Mouse (Mus musculus) 3134 (cell line): ENCODE measurements at regions not wholly inside any gene's neighbourhood (a gene's known extent, or its start where the extent isn't known, plus 50 kb on each side); places are given as distances from the start of the nearest gene placed in this dataset.
A peak's percentile ranks its signal among the peaks of the same experiment; 100 is the strongest.

Experiments
- DNase-seq: peaks from one replicate; pipeline ENCODE4 v3.0.0-alpha.2; 2011; ENCODE audit warnings: low spot score; ENCODE audit not compliant: insufficient read length; ENCODE audit errors: extremely low read depth

- no peak for DNase-seq
Observed at GRCm38 (mm10) chr6:31995977-31996376, 54.1 kb upstream of the 1700012A03Rik start.

GRCm38 (mm10) chr6:31995249-31995648 lies 54.8 kb upstream of the 1700012A03Rik start:
- DNase-seq, result no peak

DNA sequence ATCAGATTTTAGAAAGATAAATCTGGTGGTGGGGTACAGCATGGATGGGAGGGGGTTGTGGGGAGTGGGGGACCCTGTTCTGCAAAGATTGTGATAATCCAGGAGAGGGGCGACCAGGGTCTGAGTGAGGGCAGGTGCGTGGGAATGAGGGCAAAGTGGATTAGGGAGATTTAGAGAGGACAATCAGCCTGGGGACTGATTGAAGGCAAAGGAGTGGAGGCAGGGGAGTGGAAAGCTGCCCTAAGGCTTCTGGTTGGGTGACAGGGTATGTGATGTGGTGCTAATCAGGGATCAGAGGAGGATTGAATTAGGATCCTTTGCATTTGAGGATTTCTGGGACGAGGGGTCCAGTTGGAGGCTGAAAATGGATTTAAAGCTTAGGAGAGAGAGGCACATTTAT lies 64.3 kb upstream of the 1700012A03Rik start:
- no peak for DNase-seq

GRCm38 (mm10) chr6:31976705-31977104 lies 73.3 kb upstream of the 1700012A03Rik start:
- DNase-seq, result no peak

DNA sequence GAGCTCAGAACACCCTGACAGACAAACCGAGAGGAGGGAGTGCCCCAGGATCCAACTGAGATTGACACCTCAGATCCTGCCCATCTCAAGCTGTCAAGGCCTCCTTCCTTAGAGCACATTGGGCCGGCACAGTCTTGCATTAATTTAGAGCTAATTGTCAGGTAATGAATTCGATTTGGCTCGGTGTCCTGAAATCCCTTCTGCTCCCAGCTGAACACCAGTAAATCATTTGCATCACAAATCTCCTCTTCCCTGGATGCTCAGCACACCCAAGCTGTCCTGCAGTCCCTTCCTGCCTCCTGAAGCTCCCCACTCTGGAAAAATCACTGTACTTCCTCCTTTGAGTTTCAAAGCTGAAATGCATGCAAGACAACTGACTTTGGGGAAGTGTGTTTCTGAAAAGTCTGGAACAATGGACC lies 102.0 kb upstream of the 1700012A03Rik start:
- DNase-seq, result no peak

DNA sequence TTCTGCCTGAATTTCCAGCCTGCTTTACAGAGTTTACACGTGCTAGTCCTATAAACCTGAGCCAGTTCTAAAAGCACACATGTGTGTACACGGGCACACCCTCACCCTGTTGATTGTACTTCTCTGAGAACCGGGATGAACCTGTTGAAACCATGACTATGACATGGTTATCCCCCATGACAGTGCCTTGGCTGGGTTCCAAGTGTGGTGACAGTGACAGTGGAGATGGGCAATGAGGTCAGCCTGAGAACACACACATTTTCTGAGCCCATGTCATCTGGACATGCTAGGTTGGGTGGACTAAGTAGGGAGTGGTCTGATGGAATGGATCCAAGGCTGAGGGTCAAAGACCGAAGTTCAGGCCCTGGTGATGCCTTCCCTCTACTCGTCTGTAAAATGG lies 103.5 kb upstream of the 1700012A03Rik start:
- DNase-seq, result no peak

DNA sequence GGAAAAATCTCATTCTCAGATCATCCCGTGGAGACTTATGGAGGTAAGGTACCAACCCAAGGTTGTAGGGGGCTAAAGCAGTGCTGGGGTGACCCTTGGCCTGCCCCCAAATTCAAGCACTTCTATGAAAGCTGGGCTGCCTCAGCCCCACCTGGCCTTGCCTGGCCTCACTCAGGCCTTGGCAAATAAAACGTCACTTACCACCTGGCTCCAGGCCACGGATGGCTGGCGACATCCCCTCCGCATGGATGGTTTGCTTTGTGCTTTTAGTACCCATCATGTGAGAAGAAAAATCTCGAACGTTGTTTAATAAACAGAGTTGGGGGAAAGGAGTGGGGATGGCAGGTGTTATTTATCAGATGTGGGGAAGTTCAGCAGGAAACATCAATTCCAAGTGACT lies 104.7 kb upstream of the 1700012A03Rik start:
- no peak for DNase-seq

DNA sequence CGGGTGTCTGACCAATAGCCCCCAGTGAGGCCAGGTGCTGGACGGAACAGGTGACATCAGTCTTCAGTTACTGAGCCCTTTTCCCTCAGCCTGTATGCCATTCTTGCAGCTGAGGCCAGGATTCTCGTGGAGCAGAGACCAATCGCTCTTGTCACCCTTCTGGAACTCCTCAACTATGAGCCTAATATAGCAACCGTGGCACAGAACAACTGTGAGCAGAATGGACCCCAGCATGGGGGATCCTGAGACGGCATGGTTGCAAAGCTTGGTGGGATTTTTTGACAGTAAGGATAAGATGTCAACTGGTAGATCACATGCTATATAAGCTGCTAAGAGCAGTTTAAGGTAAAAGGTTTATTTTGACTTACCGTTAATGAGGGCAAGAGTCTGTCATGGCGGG lies 105.5 kb upstream of the 1700012A03Rik start:
- no peak for DNase-seq

DNA sequence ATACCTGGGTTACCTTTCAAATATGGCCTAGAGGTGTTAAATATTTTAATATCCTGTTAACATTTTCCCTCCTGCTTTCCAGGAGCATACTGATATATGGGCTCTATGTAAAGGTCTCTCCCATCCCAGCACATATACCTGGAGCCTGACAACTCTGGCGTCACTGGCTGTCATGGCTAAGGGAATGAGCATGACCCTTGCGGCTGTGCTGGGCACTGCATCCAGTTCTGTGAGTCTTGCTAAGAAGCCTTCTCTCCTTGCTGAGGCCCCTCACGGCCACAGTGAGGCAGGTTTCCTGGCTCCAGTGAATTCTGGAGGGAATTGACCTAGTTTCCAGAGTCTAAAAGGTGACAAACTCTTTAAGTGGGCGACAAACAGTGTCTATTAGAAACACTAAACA lies 107.3 kb upstream of the 1700012A03Rik start:
- no peak for DNase-seq

- peak; percentile 13 for DNase-seq
Observed at GRCm38 (mm10) chr6:31938216-31938814, 111.7 kb upstream of the 1700012A03Rik start.

- DNase-seq, result no peak
Observed at GRCm38 (mm10) chr6:31937146-31937545, 112.9 kb upstream of the 1700012A03Rik start.

- no peak for DNase-seq
Observed at GRCm38 (mm10) chr6:31934826-31935225, 115.2 kb upstream of the 1700012A03Rik start.

- no peak for DNase-seq
Observed at GRCm38 (mm10) chr6:31933956-31934355, 116.1 kb upstream of the 1700012A03Rik start.

GRCm38 (mm10) chr6:31933364-31933763 lies 116.7 kb upstream of the 1700012A03Rik start:
- DNase-seq, result no peak

GRCm38 (mm10) chr6:31931116-31931515 lies 118.9 kb upstream of the 1700012A03Rik start:
- DNase-seq, result no peak

DNA sequence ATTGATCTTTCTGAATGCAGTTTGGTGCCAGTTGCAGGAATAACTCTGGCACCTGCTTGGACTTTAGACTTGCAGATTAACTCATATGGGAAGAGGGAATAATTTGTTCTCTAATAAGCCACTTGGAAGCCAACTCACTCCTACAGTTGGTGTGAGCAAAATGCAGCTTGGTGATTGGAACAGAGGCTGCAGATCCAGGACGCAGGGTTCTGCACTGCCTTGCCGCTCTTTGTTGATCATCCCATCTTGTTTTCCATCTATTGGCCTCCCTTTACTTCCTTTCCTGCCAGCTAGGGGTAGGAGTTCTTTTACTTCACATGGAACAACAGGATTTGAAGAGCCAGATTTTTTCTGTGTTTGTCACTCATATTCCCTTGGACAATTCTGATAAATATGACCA lies 120.9 kb upstream of the 1700012A03Rik start:
- no peak for DNase-seq

GRCm38 (mm10) chr6:31927181-31927580 lies 122.9 kb upstream of the 1700012A03Rik start:
- DNase-seq, result peak; percentile 6

DNA sequence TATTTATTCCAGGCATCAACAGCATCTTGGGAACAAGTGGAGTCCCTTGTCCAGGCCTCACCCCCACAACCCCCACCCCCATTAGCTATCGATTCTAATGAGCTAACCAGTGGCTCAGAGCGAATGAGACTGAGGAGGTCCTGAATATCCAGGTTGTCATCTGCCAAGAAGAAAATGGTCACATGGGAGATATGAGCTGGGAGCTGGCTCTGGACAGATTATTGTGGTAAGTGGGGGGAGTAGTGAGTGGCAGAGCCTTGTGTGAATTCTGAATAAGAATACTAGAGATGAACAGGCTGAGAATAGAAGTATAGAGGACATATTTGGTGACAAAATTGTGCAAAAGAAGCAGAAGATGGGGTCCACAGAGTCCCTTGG lies 125.4 kb upstream of the 1700012A03Rik start:
- DNase-seq, result no peak

DNA sequence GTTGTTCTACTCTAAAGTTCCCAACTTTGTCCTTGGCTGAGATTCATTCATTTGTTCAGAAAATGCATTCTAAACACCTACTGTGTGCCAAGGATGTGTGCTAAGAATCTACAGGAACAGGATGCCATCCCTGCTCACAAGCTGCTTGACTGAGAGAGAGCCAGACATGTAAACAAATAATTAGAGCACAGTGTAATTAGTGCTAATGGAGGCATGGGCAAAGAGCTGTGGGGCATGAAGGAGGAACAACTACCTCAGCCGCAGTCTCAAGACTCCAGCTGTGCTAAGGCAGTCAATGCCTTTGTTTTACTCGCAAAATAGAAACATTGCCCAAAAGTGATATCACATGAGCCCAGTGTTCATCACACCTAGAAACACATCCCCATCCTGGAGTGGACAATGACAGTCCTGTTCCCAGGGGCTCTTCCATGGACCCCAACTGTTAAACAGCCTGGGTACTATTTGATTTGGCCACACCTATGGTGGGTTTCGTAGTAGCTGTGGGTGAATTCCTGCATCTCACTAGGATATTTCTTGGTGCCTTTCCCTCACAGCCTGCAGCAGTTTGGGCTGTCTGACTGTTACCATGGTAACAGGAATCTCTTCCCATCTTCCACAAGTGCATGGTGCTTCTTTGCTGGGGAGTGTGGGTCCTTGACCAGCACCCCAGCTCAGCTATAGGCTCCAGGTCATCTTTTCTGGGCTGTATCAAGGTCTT lies 125.9 kb upstream of the 1700012A03Rik start:
- no peak for DNase-seq

GRCm38 (mm10) chr6:31921561-31922152 lies 128.4 kb upstream of the 1700012A03Rik start:
- no peak for DNase-seq

DNA sequence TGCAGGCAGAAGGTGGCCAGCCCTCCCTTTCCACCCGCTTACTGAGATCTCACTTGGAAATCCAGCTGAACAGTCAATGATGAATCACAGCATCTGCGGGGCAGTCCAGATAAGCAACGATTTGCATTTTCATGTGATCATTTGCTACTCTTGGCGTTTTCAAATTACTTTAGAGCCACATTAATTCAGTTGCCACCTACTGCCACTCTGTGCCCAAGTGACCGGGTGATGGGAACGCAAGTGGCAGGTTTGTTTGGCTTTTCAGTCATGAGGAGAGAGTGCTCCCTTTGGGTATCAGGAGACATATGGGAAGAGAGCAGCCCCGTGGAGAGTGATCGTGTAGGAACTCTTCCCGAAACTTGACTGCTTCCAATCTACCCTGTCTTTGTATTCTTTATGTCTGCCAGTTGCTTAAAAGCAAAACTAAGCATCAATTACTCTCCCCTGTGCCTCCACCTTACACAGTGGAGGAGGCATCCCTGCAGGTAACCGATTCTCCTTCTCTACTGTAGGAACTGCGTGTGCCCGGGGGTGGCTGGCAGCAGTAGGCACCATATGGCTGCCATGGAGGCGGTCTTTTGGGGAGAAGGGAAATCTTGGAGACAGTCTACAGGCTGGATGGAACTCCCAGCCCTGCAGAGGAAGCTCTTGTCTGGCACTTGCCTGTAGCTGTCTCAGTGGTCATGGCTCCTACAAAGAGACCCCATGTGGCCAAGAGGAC lies 132.5 kb upstream of the 1700012A03Rik start:
- no peak for DNase-seq
